Mouse (Mus musculus): ENCODE measurements around the gene Lmo7. TPM values are rescaled to one million over a fixed set of nuclear protein-coding genes. Genes with fewer than 3 reads are reported as not detected.

Gene Lmo7
- polyA plus RNA-seq, 1 experiment: 0.08 TPM

DNA sequence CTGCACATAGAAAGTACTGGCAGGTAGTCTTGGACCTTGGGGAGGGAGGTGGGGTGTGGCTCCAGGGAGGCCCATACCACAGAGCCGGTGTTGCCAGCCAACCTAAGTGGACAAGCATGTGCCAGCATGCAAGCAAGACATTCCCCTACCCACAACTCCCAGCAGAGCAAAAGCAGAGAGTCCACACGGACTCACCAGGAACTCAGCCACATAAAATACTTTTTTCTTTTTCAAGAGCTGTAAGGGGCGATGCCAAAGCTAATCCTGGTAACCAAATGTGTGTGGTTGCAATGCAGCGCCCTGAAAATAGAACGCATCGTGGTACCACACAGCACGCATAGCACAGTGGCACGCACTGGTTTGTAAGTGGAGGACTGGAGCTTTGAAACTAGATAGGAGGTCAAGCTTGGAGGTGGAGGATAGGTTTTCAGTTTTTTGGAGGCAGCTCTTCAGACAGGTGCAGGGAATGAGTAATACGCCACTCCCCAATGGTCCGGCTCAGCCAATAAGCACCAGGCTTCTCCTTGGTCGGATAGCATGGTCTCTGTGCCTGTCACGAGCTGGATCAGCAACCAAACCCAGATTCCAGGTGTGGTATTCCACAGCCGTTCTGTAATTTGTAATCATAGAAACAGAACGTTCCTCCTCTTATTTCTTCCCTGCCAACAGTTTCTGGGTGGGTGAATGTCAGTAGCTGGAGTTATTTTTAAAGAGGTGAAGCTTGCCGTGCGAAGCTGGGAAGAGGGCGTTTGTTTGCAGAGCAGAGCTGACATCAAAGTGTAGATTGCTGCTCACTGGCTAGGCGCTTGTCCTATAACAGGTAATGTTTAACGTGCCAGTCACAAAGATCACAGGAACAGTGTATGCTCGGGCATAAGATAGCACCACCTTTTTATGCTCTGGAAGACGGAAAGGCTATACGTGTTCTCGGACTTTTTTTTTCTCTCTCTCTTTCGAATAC lies 110.3 kb downstream of the Lmo7 start:
- Histone ChIP-seq H3K9me3 (ENCODE audit: control insufficient read depth, low read length) (no peaks in the 10 kb centered on the region), H3K27me3 (ENCODE audit: control insufficient read depth) (no peaks in the 10 kb centered on the region), H3K4me1 (ENCODE audit: control insufficient read depth) (no peaks in the 10 kb centered on the region), H3K36me3 (ENCODE audit: control insufficient read depth) (no peaks in the 10 kb centered on the region), H3K4me3 (replicated peaks) (peak overlapping the region; percentile 12)
- TF ChIP-seq GATA1 (IDR thresholded peaks at IDR 0.05; ENCODE audit: low read length) (no peak), TAL1 (IDR thresholded peaks at IDR 0.05; ENCODE audit: low read length) (no peak)

DNA sequence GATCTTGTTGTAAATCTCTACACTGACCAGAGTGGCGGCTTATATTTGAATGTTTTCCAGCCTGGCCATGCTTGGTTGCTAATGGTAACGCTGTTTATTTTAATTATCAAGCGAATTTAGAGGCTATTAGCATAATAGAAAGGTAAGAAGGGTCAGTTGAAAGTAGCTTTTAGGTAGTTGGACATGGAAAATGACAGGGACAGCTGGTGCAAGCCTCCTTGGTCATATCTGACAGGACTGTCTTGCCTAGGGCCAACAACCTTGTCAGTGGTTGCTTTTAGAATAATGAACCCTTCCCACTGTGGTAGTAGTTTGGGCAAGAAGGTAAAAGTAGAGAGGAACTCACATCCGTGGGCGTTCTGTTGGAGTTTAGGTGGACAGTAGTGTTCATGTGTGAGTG lies 111.5 kb downstream of the Lmo7 start:
- H3K4me3 ChIP-seq (replicated peaks): peak overlapping the region; percentile 24
- H3K9me3 ChIP-seq (ENCODE audit: control insufficient read depth, low read length): no peaks in the 10 kb centered on the region
- peaks cover 7% of the 10 kb centered on the region for H3K4me1 ChIP-seq (ENCODE audit: control insufficient read depth)
- no peaks in the 10 kb centered on the region for H3K36me3 ChIP-seq (ENCODE audit: control insufficient read depth)
- no peak for TF ChIP-seq GATA1 (IDR thresholded peaks at IDR 0.05; ENCODE audit: low read length)
- no peak for TF ChIP-seq TAL1 (IDR thresholded peaks at IDR 0.05; ENCODE audit: low read length)
- no peaks in the 10 kb centered on the region for H3K27me3 ChIP-seq (ENCODE audit: control insufficient read depth)

DNA sequence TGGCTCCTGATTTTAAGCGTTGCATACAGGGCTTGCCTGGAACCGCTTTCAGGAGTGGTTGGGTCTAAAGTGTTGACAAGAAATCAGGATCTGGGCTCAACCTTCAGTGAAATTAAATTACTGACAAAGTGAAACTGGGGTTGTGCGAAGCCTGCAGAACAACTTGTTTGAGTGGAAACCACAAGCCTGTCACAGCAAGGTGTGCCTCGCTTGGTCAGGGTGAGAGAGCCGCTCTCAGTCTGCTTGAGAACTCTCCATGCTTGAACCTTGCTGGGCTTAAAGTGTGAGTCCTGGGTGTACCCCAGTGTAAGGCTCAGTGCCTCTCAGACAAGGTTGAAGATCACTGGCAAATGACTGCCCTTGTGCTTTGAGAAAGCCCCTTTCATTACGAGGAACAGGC lies 112.8 kb downstream of the Lmo7 start:
- Histone ChIP-seq H3K9me3 (ENCODE audit: control insufficient read depth, low read length) (no peaks in the 10 kb centered on the region), H3K4me1 (ENCODE audit: control insufficient read depth) (peaks cover 18% of the 10 kb centered on the region), H3K36me3 (ENCODE audit: control insufficient read depth) (no peaks in the 10 kb centered on the region), H3K4me3 (replicated peaks) (peak overlapping the region; percentile 10), H3K27me3 (ENCODE audit: control insufficient read depth) (no peaks in the 10 kb centered on the region)
- TF ChIP-seq TAL1 (IDR thresholded peaks at IDR 0.05; ENCODE audit: low read length): no peak

DNA sequence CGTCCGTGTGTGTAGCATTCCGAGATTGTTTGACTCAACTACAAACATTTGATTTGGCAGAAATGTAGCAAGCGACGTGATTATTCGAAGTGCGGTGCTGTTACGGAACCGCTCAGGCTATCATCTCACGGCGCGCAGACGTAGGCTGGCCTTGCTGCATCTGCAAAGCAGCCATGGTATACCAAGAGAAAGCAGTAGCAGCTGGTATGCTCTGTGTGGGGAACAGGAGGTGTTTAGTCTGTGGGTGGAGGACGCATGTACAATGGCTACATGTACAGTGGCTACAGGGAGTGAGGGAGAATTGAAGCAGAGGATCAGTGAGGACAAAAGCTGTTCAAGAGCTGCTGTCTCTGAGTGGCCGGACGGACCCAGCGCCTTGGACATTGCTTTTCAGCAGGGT lies 113.7 kb downstream of the Lmo7 start:
- TF ChIP-seq GATA1 (IDR thresholded peaks at IDR 0.05; ENCODE audit: low read length) (no peak), TAL1 (IDR thresholded peaks at IDR 0.05; ENCODE audit: low read length) (no peak)
- Histone ChIP-seq H3K4me3 (replicated peaks) (no peak overlapping the region), H3K9me3 (ENCODE audit: control insufficient read depth, low read length) (no peaks in the 10 kb centered on the region), H3K27me3 (ENCODE audit: control insufficient read depth) (no peaks in the 10 kb centered on the region), H3K36me3 (ENCODE audit: control insufficient read depth) (no peaks in the 10 kb centered on the region), H3K4me1 (ENCODE audit: control insufficient read depth) (peaks cover 26% of the 10 kb centered on the region)

DNA sequence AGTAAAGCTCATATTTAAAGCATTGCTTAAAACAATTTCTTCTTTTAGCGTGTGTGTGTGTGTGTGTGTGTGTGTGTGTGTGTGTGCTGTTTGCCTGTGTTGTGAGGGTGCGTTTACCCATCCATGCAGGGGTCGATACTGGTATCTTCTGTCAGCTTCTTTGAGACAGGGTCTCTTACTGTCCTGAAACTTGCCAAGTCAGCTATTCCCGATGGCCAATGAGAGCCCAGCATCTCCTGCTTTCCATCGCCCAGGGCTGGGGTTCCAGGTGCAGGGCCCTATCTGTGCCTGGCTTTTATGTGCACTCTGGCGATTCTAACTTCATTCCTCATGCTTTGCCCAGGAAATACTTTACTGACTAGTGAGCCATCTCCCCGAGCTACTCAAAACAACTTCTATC lies 114.7 kb downstream of the Lmo7 start:
- Histone ChIP-seq H3K4me3 (replicated peaks) (no peak overlapping the region), H3K36me3 (ENCODE audit: control insufficient read depth) (no peaks in the 10 kb centered on the region), H3K9me3 (ENCODE audit: control insufficient read depth, low read length) (no peaks in the 10 kb centered on the region), H3K27me3 (ENCODE audit: control insufficient read depth) (no peaks in the 10 kb centered on the region), H3K4me1 (ENCODE audit: control insufficient read depth) (peaks cover 28% of the 10 kb centered on the region)
- TF ChIP-seq TAL1 (IDR thresholded peaks at IDR 0.05; ENCODE audit: low read length): no peak
- TF ChIP-seq GATA1 (IDR thresholded peaks at IDR 0.05; ENCODE audit: low read length): no peak

DNA sequence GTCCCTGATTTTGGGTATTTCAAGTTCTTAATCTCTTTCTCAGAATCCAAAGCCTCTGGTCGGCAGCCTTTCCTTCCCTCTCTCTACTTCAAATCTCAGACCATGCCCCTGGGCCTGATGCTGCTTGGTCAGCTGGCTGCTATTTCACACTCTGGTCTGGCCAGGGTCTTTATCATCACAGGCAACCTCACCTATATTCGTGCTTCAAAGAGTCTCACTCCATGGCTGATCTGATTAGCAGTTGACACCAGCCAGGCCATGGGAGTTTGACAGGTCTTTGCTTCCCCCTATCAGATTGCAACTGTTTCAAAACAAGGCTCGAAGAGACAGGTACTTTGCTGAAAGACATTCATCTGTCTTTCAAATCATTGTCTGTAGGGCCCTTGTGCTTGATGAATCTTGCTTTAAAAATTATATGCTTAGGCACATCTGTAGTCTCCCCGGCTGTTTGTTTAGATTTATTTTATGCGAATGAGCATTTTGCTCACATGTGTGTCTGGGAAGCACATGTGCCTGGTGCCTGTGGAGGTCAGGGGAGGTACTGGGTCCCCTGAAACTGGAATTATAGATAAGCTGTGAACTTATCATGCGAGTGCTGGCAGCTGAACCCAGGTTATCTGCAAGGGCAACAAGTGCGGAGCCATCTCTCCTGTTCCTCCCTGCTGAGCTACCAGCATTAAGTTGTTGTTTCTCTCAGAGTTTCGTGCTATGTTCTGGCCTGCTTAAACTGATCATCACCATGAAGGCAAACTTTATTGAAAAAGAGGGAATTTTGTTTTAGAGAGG lies 116.5 kb downstream of the Lmo7 start:
- H3K36me3 ChIP-seq (ENCODE audit: control insufficient read depth): no peaks in the 10 kb centered on the region
- no peaks in the 10 kb centered on the region for H3K9me3 ChIP-seq (ENCODE audit: control insufficient read depth, low read length)
- TF ChIP-seq GATA1 (IDR thresholded peaks at IDR 0.05; ENCODE audit: low read length): peak; percentile 43; the same call in 1 of the 2 replicates
- peak; percentile 34; the same call in 1 of the 3 replicates for TF ChIP-seq TAL1 (IDR thresholded peaks at IDR 0.05; ENCODE audit: low read length)
- H3K4me3 ChIP-seq (replicated peaks): no peak overlapping the region
- H3K4me1 ChIP-seq (ENCODE audit: control insufficient read depth): peaks cover 28% of the 10 kb centered on the region
- no peaks in the 10 kb centered on the region for H3K27me3 ChIP-seq (ENCODE audit: control insufficient read depth)

DNA sequence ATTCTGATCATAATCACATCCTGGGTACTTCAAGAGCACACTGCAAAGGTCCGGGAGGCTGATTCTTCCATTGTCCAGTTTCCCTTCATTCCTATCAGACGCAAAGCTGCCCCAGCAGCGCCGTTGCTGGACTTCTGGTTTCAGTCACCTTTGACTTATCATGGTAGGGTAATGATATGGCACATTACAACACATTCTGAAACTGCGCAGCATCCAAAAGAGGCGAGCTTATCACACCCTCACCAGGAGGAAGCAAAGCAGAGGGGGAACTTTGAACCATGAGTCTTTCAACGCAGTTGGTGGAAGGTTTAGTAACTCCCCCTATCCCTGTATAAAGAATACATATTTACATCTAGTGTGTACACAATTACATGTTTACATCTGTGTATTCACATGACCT lies 117.8 kb downstream of the Lmo7 start:
- TF ChIP-seq TAL1 (IDR thresholded peaks at IDR 0.05; ENCODE audit: low read length) (no peak), GATA1 (IDR thresholded peaks at IDR 0.05; ENCODE audit: low read length) (0 out of 2 replicates have a peak, but pooled peaks have one; percentile 8)
- Histone ChIP-seq H3K27me3 (ENCODE audit: control insufficient read depth) (no peaks in the 10 kb centered on the region), H3K36me3 (ENCODE audit: control insufficient read depth) (no peaks in the 10 kb centered on the region), H3K4me3 (replicated peaks) (no peak overlapping the region), H3K4me1 (ENCODE audit: control insufficient read depth) (peaks cover 28% of the 10 kb centered on the region), H3K9me3 (ENCODE audit: control insufficient read depth, low read length) (no peaks in the 10 kb centered on the region)

DNA sequence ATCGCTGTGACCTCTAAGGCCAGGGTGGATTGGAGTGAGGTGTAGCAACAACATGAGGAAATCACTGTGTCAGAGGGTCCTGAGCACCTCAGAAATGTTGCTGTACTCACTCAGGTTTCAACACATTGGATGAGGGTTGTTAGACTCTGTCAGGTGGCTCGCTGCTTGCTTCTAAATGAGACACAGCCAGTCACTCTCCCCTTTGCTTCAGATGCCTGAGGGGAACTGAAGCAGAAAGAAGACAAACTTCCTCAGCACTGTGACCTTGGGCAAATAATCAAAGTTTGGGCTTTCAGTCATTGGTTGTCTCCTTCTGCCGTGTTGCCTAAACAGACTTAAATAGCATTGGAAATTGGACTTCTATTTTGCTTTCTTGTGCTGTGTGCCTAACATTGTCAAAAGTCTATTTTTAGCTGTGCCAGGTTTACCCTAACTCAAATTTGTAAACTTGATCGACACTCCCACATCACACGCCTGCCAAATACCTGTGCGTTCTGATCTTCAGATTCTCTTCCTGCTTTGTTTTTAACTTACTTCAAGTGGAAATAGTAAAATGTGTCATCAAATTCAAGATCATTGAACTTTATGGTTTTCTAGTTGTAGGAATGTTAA lies 122.9 kb downstream of the Lmo7 start:
- TF ChIP-seq TAL1 (IDR thresholded peaks at IDR 0.05; ENCODE audit: low read length) (no peak), GATA1 (IDR thresholded peaks at IDR 0.05; ENCODE audit: low read length) (no peak)
- H3K36me3 ChIP-seq (ENCODE audit: control insufficient read depth): no peaks in the 10 kb centered on the region
- H3K9me3 ChIP-seq (ENCODE audit: control insufficient read depth, low read length): no peaks in the 10 kb centered on the region
- H3K4me1 ChIP-seq (ENCODE audit: control insufficient read depth): peaks cover 8% of the 10 kb centered on the region
- H3K27me3 ChIP-seq (ENCODE audit: control insufficient read depth): no peaks in the 10 kb centered on the region
- H3K4me3 ChIP-seq (replicated peaks): no peak overlapping the region

DNA sequence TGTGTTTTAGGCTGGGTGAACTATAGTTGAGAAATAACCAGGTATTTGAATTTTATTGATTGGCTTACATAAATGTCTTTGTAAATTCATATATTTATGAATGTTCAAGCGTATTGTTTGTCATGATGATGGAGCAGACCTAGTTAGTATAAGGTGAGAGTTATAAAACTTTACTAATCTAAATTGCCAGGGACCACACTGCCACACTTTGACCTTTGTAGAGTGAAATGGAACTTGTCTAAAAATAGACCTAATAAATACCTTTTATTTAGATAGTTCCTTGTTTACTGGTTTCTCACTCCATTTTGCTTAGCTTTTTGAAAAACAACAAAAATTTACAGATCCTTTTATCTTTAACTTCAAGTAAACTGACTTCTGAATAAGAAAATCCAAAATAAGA lies 123.5 kb downstream of the Lmo7 start:
- Histone ChIP-seq H3K9me3 (ENCODE audit: control insufficient read depth, low read length) (no peaks in the 10 kb centered on the region), H3K27me3 (ENCODE audit: control insufficient read depth) (no peaks in the 10 kb centered on the region), H3K4me3 (replicated peaks) (no peak overlapping the region), H3K36me3 (ENCODE audit: control insufficient read depth) (no peaks in the 10 kb centered on the region), H3K4me1 (ENCODE audit: control insufficient read depth) (peaks cover 3% of the 10 kb centered on the region)
- TF ChIP-seq GATA1 (IDR thresholded peaks at IDR 0.05; ENCODE audit: low read length): no peak
- no peak for TF ChIP-seq TAL1 (IDR thresholded peaks at IDR 0.05; ENCODE audit: low read length)

Data from erythroblast, embryonic 14.5 days (primary cell).